Mouse (Mus musculus) heart, adult 2 months (tissue): ENCODE data around the gene Banf2.

Source experiments
- CTCF ChIP-seq: fragments of 200-600 bp; IDR thresholded peaks from 2 replicates; pipeline ENCODE4 v1.8.1; 2022; ENCODE audit warnings: antibody characterized with exemption, mild to moderate bottlenecking, moderate library complexity
- EP300 ChIP-seq: fragments of 200-500 bp; IDR thresholded peaks from 2 replicates; pipeline ENCODE4 v1.6.1; 2011; ENCODE audit warnings: low read depth, low read length, control low read depth; ENCODE audit not compliant: insufficient read depth

DNA sequence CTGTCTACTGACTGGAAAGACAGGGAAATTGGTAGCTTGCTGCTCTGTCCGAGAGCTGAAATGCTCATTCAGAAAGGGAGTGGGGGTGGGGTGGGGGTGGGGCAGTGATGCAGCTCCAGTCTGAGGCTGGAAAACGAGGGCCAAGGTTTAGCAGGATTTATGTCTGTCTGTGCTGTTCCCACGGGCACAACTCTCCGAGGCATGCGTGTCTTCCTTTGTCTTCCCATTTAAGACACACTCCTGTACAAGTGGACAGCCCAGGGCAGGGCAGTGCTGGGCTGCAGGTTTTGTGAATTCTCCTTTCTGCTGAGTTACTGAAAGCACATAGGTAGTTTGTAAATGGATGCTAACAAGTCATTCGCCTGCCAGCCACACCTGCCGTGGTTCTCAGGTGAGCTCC lies 39.8 kb downstream of the Banf2 start:
- TF ChIP-seq EP300 (no peak), CTCF (no peak)
